Mouse (Mus musculus) midbrain, embryonic 11.5 days (tissue): ENCODE measurements around the gene Gpr1. TPM values are rescaled to one million over a fixed set of nuclear protein-coding genes. Genes with fewer than 3 reads are reported as not detected.
A peak's percentile ranks its signal among the peaks of the same experiment; 100 is the strongest.

Source experiments
- ATAC-seq: fragments of 200-750 bp; cut with Nextera tagmentation; 2 replicates; pipeline ENCODE4 v1.8.0; 2017; ENCODE audit warnings: moderate TSS enrichment, moderate library complexity; ENCODE audit not compliant: low FRiP score
- DNase-seq: peaks from one replicate; pipeline ENCODE4 v3.0.0; 2015; ENCODE audit warnings: low spot score; ENCODE audit errors: missing footprints
- H3K27ac ChIP-seq: fragments of 300-500 bp; sonication (generic); 2 replicates; pipeline ENCODE4 v1.5.1; 2014; ENCODE audit warnings: low read depth, low read length
- H3K27me3 ChIP-seq: fragments of 300-500 bp; sonication (generic); 2 replicates; pipeline ENCODE4 v1.6.1; 2014; ENCODE audit warnings: mild to moderate bottlenecking, low read length, moderate library complexity, mixed read lengths; ENCODE audit not compliant: control insufficient read depth, insufficient read depth
- H3K36me3 ChIP-seq: fragments of 300-500 bp; sonication (generic); 2 replicates; pipeline ENCODE4 v1.6.1; 2014; ENCODE audit warnings: mild to moderate bottlenecking, low read length, moderate library complexity, mixed read lengths; ENCODE audit not compliant: control insufficient read depth, insufficient read depth
- H3K4me1 ChIP-seq: fragments of 300-500 bp; sonication (generic); 2 replicates; pipeline ENCODE4 v1.6.1; 2014; ENCODE audit warnings: low read length; ENCODE audit not compliant: control insufficient read depth, insufficient read depth
- H3K4me2 ChIP-seq: fragments of 300-500 bp; sonication (generic); 2 replicates; pipeline ENCODE4 v1.6.1; 2014; ENCODE audit warnings: mild to moderate bottlenecking, moderate library complexity
- H3K4me3 ChIP-seq: fragments of 300-500 bp; sonication (generic); 2 replicates; pipeline ENCODE4 v1.5.1; 2014; ENCODE audit warnings: low read depth, low read length
- H3K9ac ChIP-seq: fragments of 300-500 bp; sonication (generic); 2 replicates; pipeline ENCODE4 v1.6.1; 2014; ENCODE audit warnings: low read length
- H3K9me3 ChIP-seq: fragments of 300-500 bp; sonication (generic); 2 replicates; pipeline ENCODE4 v1.6.1; 2016; ENCODE audit warnings: low read length; ENCODE audit not compliant: control insufficient read depth
- WGBS: fragments of 180-500 bp; shearing (Covaris S2); extraction: QIAGEN DNeasy Blood & Tissue Kit; methylation state at CpG from one replicate; pipeline ENCODE4 v1.1.7; 2014; 5-methylcytosine and 5-hydroxymethylcytosine counted together
- polyA plus RNA-seq: library from polyadenylated mRNA; unstranded; fragments of >200 nt; fragmentation: Nextera tagmentation; extraction: Ambion mirVana; gene quantifications from 2 replicates; pipeline ENCODE4 v1.2.1, GENCODE M21; 2014

Gpr1 gene
- polyA plus RNA-seq, 1 experiment from 2014 or later: 0.22 TPM

DNA sequence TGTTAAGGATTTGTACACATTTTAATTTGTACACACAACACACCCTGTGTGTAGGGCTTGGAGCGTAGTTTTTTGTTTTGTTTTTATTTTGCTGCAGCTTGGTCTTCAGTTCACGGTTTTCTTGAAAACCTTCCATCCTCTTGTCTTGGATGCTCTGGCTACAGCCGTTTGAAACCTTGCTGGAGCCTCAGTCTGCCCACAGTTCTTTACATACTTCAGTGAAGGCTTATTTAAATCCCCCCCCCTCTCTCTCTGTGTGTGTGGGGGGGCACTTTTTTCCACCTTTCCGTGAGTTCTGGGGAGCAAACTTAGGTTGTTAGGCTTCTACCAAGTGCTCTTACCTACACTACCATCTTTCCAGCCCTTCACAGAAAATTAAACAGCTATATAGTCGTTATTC lies 38.9 kb upstream of the Gpr1 start:
- ATAC-seq (peak; percentile 25; the same call in 1 of the 2 replicates), DNase-seq (peak; percentile 94)
- Histone ChIP-seq H3K4me1 (peaks cover 21% of the 10 kb centered on the region), H3K9ac (peak overlapping the region; percentile 52), H3K4me2 (peak overlapping the region; percentile 19; the same call in 1 of the 2 replicates), H3K27ac (peak overlapping the region; percentile 59), H3K4me3 (no peak overlapping the region), H3K27me3 (peaks cover 77% of the 10 kb centered on the region), H3K36me3 (no peaks in the 10 kb centered on the region), H3K9me3 (no peaks in the 10 kb centered on the region)
- 27% methylated on average over 5 of the region's 5 CpGs for WGBS

DNA sequence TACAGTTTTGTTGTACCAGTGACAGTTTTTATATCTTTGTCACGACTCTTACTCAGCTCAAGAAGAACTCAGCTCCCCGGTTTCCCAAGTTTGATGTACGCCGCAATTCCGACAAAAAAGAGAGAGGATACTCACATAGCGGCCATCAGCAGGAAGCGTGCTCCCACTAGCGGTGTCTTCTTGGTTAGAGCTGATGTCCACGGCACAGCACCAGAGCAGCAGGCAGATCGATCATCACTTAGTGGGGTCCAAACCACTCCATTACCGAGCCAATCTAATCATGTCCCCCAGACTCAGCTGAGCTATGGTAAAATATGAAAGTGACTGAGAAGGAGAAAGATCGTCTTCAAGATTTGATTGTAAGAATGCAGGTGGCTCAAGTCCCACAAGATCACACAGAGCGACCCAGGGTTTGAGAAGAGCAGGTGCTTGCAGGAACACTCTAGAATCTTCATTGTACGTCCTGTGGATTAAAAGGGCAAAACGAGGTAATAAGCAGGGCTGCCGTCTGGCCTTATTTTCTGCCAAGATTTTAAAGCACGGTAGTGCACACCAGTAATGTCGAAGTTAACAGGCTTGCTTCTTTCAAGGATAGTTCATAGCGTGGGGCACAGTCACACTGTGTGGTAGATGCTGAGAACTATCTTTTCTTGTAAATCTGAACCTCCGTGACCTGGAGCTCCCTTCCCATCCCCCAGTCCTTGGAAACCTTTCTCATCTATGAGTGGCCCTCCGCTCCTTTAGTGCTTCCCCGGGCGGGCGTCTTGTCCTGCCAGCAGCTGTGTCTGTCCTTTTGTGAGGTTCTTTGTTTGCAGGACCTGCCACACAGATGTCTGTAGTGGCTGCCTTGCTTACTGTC lies 38.2 kb upstream of the Gpr1 start:
- ATAC-seq (peak; percentile 74), DNase-seq (peak; percentile 96)
- Histone ChIP-seq H3K36me3 (no peaks in the 10 kb centered on the region), H3K27me3 (peaks cover 77% of the 10 kb centered on the region), H3K4me3 (no peak overlapping the region), H3K27ac (peak overlapping the region; percentile 59), H3K9ac (peak overlapping the region; percentile 52), H3K9me3 (no peaks in the 10 kb centered on the region), H3K4me2 (peak overlapping the region; percentile 19; the same call in 1 of the 2 replicates), H3K4me1 (peaks cover 25% of the 10 kb centered on the region)
- WGBS: 28% methylated on average over 24 of the region's 24 CpGs

- 40% methylated on average over 4 of the region's 4 CpGs for WGBS
- DNase-seq (peak; percentile 94), ATAC-seq (no peak)
- Histone ChIP-seq H3K27me3 (peaks cover 49% of the 10 kb centered on the region), H3K9me3 (no peaks in the 10 kb centered on the region), H3K36me3 (no peaks in the 10 kb centered on the region), H3K27ac (no peak overlapping the region), H3K4me2 (no peak overlapping the region), H3K4me1 (peaks cover 16% of the 10 kb centered on the region), H3K4me3 (no peak overlapping the region), H3K9ac (no peak overlapping the region)
These were observed 34.9 kb upstream of the Gpr1 start for GRCm38 (mm10) chr1:63249261-63249660.

DNA sequence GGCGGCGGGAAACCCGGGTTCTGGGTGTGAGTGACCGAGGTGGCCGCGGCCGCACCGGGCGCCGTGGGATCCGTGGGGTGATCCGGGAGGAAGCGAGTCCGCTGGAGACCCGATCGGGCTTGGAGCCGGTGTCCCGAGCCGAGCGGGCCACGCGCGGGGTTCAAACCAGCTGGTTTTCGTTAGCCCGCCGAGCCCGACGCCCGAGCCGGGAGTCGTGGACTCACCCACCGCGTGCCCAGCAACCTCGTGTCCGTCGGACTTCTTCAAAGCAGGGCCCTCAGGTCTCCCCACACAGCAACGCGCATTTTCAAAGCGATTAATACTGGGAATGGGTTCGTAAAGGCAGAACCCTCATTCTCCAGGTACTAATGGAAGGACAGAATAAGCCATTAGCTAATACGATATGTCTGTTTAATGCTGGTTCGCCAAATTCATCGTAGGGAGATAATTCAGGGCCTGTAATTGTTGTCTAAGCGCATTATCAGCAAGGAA lies 34.1 kb upstream of the Gpr1 start:
- Histone ChIP-seq H3K4me1 (peaks cover 15% of the 10 kb centered on the region), H3K4me3 (peak overlapping the region; percentile 13), H3K9ac (peak overlapping the region; percentile 44), H3K9me3 (no peaks in the 10 kb centered on the region), H3K4me2 (peak overlapping the region; percentile 47), H3K36me3 (no peaks in the 10 kb centered on the region), H3K27me3 (peaks cover 45% of the 10 kb centered on the region), H3K27ac (peak overlapping the region; percentile 16; the same call in 1 of the 2 replicates)
- WGBS: 2% methylated on average over 44 of the region's 44 CpGs
- DNase-seq (peak; percentile 96), ATAC-seq (no peak)

DNA sequence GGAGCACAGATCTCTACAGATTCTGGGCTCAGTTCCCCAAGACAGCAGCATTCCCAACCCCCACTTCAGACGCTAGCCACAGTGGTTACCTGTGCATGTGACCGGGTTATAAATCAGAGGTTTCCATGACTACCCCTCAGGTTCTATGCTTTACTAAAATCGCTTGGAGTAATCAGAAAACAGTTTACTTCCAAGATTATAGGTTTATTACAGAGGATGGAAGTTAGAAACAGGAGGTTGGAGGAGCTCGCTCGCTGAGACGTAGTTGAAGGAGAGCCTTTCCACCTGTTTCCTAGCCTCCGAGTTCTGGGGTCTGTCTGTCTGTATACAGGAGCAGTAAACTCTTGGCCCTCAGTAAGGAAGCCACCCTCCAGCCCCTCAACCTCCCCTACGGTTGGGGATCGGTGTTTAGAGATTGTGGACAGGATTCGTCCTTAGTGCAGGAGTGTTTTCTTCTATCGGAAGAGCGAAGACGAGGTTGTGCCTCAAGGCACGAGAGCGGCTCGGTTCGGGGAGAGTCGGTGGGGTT lies 33.6 kb upstream of the Gpr1 start:
- peak; percentile 65; the same call in 1 of the 2 replicates for ATAC-seq
- H3K4me3 ChIP-seq: peak overlapping the region; percentile 13
- H3K4me1 ChIP-seq: peaks cover 10% of the 10 kb centered on the region
- under 1% methylated on average over 18 of the region's 18 CpGs for WGBS
- H3K9ac ChIP-seq: peak overlapping the region; percentile 44
- peaks cover 40% of the 10 kb centered on the region for H3K27me3 ChIP-seq
- H3K36me3 ChIP-seq: no peaks in the 10 kb centered on the region
- H3K4me2 ChIP-seq: peak overlapping the region; percentile 47
- H3K9me3 ChIP-seq: no peaks in the 10 kb centered on the region
- peak overlapping the region; percentile 16 for H3K27ac ChIP-seq
- DNase-seq: peak; percentile 97

- DNase-seq (peak; percentile 96), ATAC-seq (peak; percentile 89)
- Histone ChIP-seq H3K4me2 (peak overlapping the region; percentile 47), H3K9ac (no peak overlapping the region), H3K27me3 (peaks cover 34% of the 10 kb centered on the region), H3K4me1 (peaks cover 5% of the 10 kb centered on the region; the same call in 1 of the 2 replicates), H3K27ac (no peak overlapping the region; the same call in 1 of the 2 replicates), H3K36me3 (no peaks in the 10 kb centered on the region), H3K9me3 (no peaks in the 10 kb centered on the region), H3K4me3 (peak overlapping the region; percentile 8; the same call in 1 of the 2 replicates)
- under 1% methylated on average over 16 of the region's 16 CpGs for WGBS
These were observed 32.6 kb upstream of the Gpr1 start for GRCm38 (mm10) chr1:63246862-63247521.

- no peaks in the 10 kb centered on the region for H3K36me3 ChIP-seq
- H3K4me2 ChIP-seq: no peak overlapping the region
- no peaks in the 10 kb centered on the region for H3K9me3 ChIP-seq
- no peak overlapping the region for H3K4me3 ChIP-seq
- H3K27me3 ChIP-seq: peaks cover 7% of the 10 kb centered on the region
- H3K4me1 ChIP-seq: peaks cover 5% of the 10 kb centered on the region; the same call in 1 of the 2 replicates
- DNase-seq (no peak), ATAC-seq (no peak)
- WGBS: 63% methylated on average over 4 of the region's 4 CpGs
- H3K27ac ChIP-seq: no peak overlapping the region
- H3K9ac ChIP-seq: no peak overlapping the region
These were observed 29.5 kb upstream of the Gpr1 start for GRCm38 (mm10) chr1:63243854-63244253.

DNA sequence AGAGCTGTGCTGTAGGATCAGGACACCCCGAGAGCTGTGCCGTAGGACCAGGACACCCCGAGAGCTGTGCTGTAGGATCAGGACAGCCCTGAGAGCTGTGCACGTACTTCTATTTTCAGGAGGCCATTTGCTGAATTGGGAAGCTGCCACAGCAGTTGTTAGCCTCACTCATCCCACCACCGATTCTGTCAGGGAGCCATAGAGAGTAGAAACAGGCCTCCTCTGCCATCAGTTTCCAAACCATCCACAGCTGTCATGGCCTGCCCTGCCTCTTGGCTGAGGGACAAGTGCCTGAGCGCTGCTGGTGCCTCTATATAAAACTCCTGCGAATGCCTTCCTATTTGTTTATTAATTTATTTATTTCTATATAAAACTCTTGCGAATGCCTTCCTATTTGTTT lies 25.4 kb upstream of the Gpr1 start:
- Histone ChIP-seq H3K4me2 (no peak overlapping the region), H3K4me1 (peaks cover 6% of the 10 kb centered on the region; the same call in 1 of the 2 replicates), H3K9ac (no peak overlapping the region), H3K9me3 (no peaks in the 10 kb centered on the region), H3K27ac (no peak overlapping the region), H3K27me3 (no peaks in the 10 kb centered on the region), H3K4me3 (no peak overlapping the region), H3K36me3 (no peaks in the 10 kb centered on the region)
- ATAC-seq (no peak), DNase-seq (peak; percentile 26)
- 86% methylated on average over 8 of the region's 8 CpGs for WGBS
